Mouse (Mus musculus) limb, embryonic 15.5 days (tissue): ENCODE results near the gene Atp8a2. TPM values are rescaled to one million over a fixed set of nuclear protein-coding genes. Genes with fewer than 3 reads are reported as not detected.
"Not testable (repeated sequence)": the region's sequence is repeated elsewhere in the genome, so short reads cannot be mapped to it uniquely, and the experiment has no call there.

Source experiments
- ATAC-seq: fragments of 200-750 bp; cut with Nextera tagmentation; 2 replicates; pipeline ENCODE4 v1.8.0; 2017; ENCODE audit warnings: low read depth, moderate TSS enrichment; ENCODE audit not compliant: insufficient number of reproducible peaks, low FRiP score, low TSS enrichment
- H3K27ac ChIP-seq: fragments of 300-500 bp; sonication (generic); 2 replicates; pipeline ENCODE4 v1.5.1; 2015; ENCODE audit warnings: moderate library complexity, mild to moderate bottlenecking, inconsistent platforms
- H3K27me3 ChIP-seq: fragments of 300-500 bp; sonication (generic); 2 replicates; pipeline ENCODE4 v1.6.1; 2015; ENCODE audit warnings: inconsistent platforms
- H3K36me3 ChIP-seq: fragments of 300-500 bp; sonication (generic); 2 replicates; pipeline ENCODE4 v1.6.1; 2015; ENCODE audit warnings: inconsistent platforms
- H3K4me1 ChIP-seq: fragments of 300-500 bp; sonication (generic); 2 replicates; pipeline ENCODE4 v1.6.1; 2015; ENCODE audit warnings: inconsistent platforms
- H3K4me2 ChIP-seq: fragments of 300-500 bp; sonication (generic); 2 replicates; pipeline ENCODE4 v1.6.1; 2015; ENCODE audit warnings: mild to moderate bottlenecking, inconsistent platforms
- H3K4me3 ChIP-seq: fragments of 300-500 bp; sonication (generic); 2 replicates; pipeline ENCODE4 v1.5.1; 2015; ENCODE audit warnings: mild to moderate bottlenecking, inconsistent platforms
- H3K9ac ChIP-seq: fragments of 300-500 bp; sonication (generic); 2 replicates; pipeline ENCODE4 v1.6.1; 2015; ENCODE audit warnings: inconsistent platforms
- H3K9me3 ChIP-seq: fragments of 300-500 bp; sonication (generic); 2 replicates; pipeline ENCODE4 v1.6.1; 2016; ENCODE audit warnings: inconsistent platforms
- WGBS: fragments of 180-500 bp; shearing (Covaris S2); methylation state at CpG from one replicate; pipeline ENCODE4 v1.1.7; 2015; 5-methylcytosine and 5-hydroxymethylcytosine counted together
- polyA plus RNA-seq: library from polyadenylated mRNA; unstranded; fragments of >200 nt; fragmentation: Nextera tagmentation; extraction: Ambion mirVana; gene quantifications from 2 replicates; pipeline ENCODE4 v1.2.1, GENCODE M21; 2015

Gene Atp8a2
- polyA plus RNA-seq, 1 experiment from 2014 or later = 1.0 TPM

DNA sequence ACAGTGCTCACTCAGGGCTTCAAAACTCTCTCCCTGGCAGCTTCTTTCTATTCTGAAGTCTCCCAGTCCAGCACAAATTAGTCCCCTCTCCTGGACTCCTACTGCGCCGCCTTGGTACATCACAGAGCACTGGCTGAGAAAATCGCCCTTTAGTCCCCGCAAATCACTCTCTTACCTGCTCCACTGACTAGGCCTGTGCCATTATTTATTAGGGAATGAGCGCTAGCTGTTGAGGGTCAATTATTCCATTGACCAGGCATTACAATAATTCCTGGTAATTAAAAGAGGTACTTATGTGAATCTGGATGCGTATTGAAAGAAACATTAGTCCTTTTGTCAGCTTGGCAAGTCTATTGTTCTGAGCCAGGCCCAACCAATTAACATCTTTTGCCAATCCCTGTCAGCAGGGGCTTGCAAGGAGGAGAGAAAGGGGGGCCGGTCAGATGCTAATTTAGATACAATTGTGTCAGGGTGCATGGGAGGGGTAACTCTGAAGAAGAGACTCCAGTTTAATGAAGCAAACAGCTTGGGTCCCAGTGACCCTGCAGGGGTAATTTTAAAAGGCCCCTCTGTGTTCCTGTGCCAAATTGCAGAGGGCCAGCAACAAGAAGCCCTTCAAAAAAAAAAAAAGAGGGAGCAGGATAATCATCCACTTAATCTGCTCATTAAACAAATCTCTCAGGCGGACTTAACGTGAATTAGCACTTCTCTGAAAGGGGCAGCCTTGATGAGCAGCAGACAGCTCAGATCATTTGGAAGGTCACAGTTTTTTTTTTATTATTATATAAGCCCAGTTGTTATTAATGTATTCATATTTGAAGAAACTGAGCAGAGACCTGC is 459.9 kb downstream of the Atp8a2 start:
- H3K27me3 ChIP-seq = no peaks in the 10 kb centered on the region
- ATAC-seq = no peak
- no peak overlapping the region for H3K4me2 ChIP-seq
- no peaks in the 10 kb centered on the region for H3K4me1 ChIP-seq
- H3K9ac ChIP-seq = no peak overlapping the region
- no peaks in the 10 kb centered on the region for H3K9me3 ChIP-seq
- H3K36me3 ChIP-seq = no peaks in the 10 kb centered on the region
- 63% methylated on average over 9 of the region's 9 CpGs for WGBS
- no peak overlapping the region for H3K27ac ChIP-seq
- no peak overlapping the region for H3K4me3 ChIP-seq

DNA sequence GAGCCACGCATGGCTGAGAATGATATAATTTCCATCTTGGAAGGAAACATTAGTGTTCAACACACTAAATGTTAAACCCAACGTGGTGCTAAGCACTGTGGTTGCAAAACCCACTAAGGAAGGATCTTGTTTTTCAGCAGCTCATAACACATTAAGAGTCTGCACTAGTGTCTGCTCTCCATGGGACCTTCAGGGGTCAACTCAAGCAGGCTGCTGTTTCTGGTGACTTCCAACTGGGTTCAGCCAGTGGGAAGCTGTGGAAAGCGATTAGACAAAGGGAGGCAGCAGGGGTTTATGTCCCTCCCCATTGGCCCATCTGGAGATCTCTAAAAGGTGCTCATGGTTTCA is 467.0 kb downstream of the Atp8a2 start:
- Histone ChIP-seq H3K4me3 (no peak overlapping the region), H3K27ac (no peak overlapping the region), H3K27me3 (no peaks in the 10 kb centered on the region), H3K4me1 (no peaks in the 10 kb centered on the region), H3K9ac (no peak overlapping the region), H3K4me2 (no peak overlapping the region), H3K36me3 (no peaks in the 10 kb centered on the region), H3K9me3 (no peaks in the 10 kb centered on the region)
- ATAC-seq = no peak
- 67% methylated on average over 3 of the region's 3 CpGs for WGBS

DNA sequence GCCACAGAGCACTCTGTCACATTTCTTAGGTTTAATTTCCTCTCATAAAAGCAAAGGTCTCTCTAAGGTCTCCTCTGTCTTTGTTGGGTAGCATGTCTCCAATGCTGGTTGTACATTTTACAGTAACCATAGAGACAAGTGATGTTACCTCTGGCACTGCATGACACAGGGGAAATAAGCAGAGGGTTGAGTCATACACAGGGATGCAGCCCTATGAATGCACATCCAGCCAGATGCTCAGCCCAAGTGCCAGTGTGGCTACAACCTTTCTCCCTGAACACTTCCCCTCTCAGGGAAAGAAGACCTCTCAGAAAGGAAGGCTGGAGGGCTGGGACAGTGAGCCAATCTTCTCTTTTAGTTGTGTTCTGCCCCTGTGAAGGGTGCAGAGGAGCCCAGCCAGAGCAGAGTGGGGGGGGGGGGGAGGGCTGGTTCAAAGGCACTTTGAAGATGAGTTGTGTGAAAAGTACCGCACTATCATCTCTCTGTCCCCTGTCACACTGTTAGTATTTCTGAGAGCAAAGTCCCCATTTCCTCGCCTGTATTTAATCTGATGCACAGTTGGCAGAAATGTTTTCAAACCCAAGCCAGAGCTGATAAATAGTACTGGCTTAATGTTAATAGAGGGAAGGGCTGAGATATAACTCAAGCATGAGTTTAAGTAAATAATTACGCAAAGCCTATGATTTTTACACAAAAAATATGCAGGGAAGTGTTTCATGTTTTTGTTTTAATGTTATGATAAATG is 467.5 kb downstream of the Atp8a2 start:
- H3K4me1 ChIP-seq = no peaks in the 10 kb centered on the region
- no peaks in the 10 kb centered on the region for H3K9me3 ChIP-seq
- ATAC-seq = no peak
- no peaks in the 10 kb centered on the region for H3K36me3 ChIP-seq
- H3K4me3 ChIP-seq = no peak overlapping the region
- no peak overlapping the region for H3K27ac ChIP-seq
- H3K4me2 ChIP-seq = no peak overlapping the region
- H3K27me3 ChIP-seq = no peaks in the 10 kb centered on the region
- 64% methylated on average over 3 of the region's 3 CpGs for WGBS
- no peak overlapping the region for H3K9ac ChIP-seq

GRCm38 (mm10) chr14:59727016-59727415 is 470.0 kb downstream of the Atp8a2 start:
- no peak overlapping the region for H3K4me3 ChIP-seq
- H3K27ac ChIP-seq = no peak overlapping the region
- H3K36me3 ChIP-seq = no peaks in the 10 kb centered on the region
- H3K4me2 ChIP-seq = no peak overlapping the region
- H3K27me3 ChIP-seq = no peaks in the 10 kb centered on the region
- H3K9ac ChIP-seq = no peak overlapping the region
- no peaks in the 10 kb centered on the region for H3K9me3 ChIP-seq
- H3K4me1 ChIP-seq = peaks cover under 1% of the 10 kb centered on the region
- no peak for ATAC-seq
- WGBS = 71% methylated on average over 4 of the region's 4 CpGs

GRCm38 (mm10) chr14:59723163-59723562 is 473.8 kb downstream of the Atp8a2 start:
- Histone ChIP-seq H3K9me3 (no peaks in the 10 kb centered on the region), H3K27me3 (no peaks in the 10 kb centered on the region), H3K4me1 (peaks cover 8% of the 10 kb centered on the region), H3K4me3 (no peak overlapping the region), H3K9ac (no peak overlapping the region), H3K36me3 (no peaks in the 10 kb centered on the region), H3K27ac (no peak overlapping the region), H3K4me2 (no peak overlapping the region)
- ATAC-seq = no peak
- 79% methylated on average over 2 of the region's 2 CpGs for WGBS

GRCm38 (mm10) chr14:59721957-59722356 is 475.0 kb downstream of the Atp8a2 start:
- no peaks in the 10 kb centered on the region for H3K36me3 ChIP-seq
- H3K9ac ChIP-seq = no peak overlapping the region
- H3K4me3 ChIP-seq = no peak overlapping the region
- no peaks in the 10 kb centered on the region for H3K9me3 ChIP-seq
- H3K27ac ChIP-seq = peak overlapping the region; percentile 65; the same call in 1 of the 2 replicates
- no peaks in the 10 kb centered on the region for H3K27me3 ChIP-seq
- WGBS = 44% methylated on average over 4 of the region's 4 CpGs
- peak; percentile 52; the same call in 1 of the 2 replicates for ATAC-seq
- H3K4me2 ChIP-seq = no peak overlapping the region
- peaks cover 8% of the 10 kb centered on the region for H3K4me1 ChIP-seq

GRCm38 (mm10) chr14:59721356-59721755 is 475.6 kb downstream of the Atp8a2 start:
- peak overlapping the region; percentile 65; the same call in 1 of the 2 replicates for H3K27ac ChIP-seq
- peaks cover 8% of the 10 kb centered on the region for H3K4me1 ChIP-seq
- no peak overlapping the region for H3K4me2 ChIP-seq
- 56% methylated on average over 3 of the region's 3 CpGs for WGBS
- no peak overlapping the region for H3K9ac ChIP-seq
- H3K9me3 ChIP-seq = no peaks in the 10 kb centered on the region
- no peaks in the 10 kb centered on the region for H3K27me3 ChIP-seq
- no peaks in the 10 kb centered on the region for H3K36me3 ChIP-seq
- no peak overlapping the region for H3K4me3 ChIP-seq
- ATAC-seq = no peak

GRCm38 (mm10) chr14:59720386-59720785 is 476.6 kb downstream of the Atp8a2 start:
- no peaks in the 10 kb centered on the region for H3K9me3 ChIP-seq
- no peak overlapping the region for H3K4me2 ChIP-seq
- no peak overlapping the region for H3K4me3 ChIP-seq
- no peak overlapping the region for H3K9ac ChIP-seq
- no peak overlapping the region for H3K27ac ChIP-seq
- no peak for ATAC-seq
- no peaks in the 10 kb centered on the region for H3K27me3 ChIP-seq
- 56% methylated on average over 4 of the region's 4 CpGs for WGBS
- peaks cover 16% of the 10 kb centered on the region for H3K4me1 ChIP-seq
- H3K36me3 ChIP-seq = no peaks in the 10 kb centered on the region

- ATAC-seq, H3K36me3 ChIP-seq, H3K27me3 ChIP-seq, H3K9me3 ChIP-seq, H3K4me2 ChIP-seq, H3K4me3 ChIP-seq, H3K9ac ChIP-seq, H3K27ac ChIP-seq: not testable (repeated sequence)
- WGBS = 89% methylated on average over 3 of the region's 3 CpGs
- peaks cover 14% of the 10 kb centered on the region for H3K4me1 ChIP-seq
Measured at GRCm38 (mm10) chr14:59716443-59717085, 480.4 kb downstream of the Atp8a2 start.

- Histone ChIP-seq H3K9me3 (no peaks in the 10 kb centered on the region), H3K27me3 (no peaks in the 10 kb centered on the region), H3K4me2 (no peak overlapping the region), H3K36me3 (no peaks in the 10 kb centered on the region), H3K4me1 (peaks cover 12% of the 10 kb centered on the region), H3K27ac (no peak overlapping the region), H3K9ac (no peak overlapping the region), H3K4me3 (no peak overlapping the region)
- ATAC-seq = no peak
- WGBS = 34% methylated on average over 13 of the region's 13 CpGs
Measured at GRCm38 (mm10) chr14:59715695-59716442, 481.1 kb downstream of the Atp8a2 start.

DNA sequence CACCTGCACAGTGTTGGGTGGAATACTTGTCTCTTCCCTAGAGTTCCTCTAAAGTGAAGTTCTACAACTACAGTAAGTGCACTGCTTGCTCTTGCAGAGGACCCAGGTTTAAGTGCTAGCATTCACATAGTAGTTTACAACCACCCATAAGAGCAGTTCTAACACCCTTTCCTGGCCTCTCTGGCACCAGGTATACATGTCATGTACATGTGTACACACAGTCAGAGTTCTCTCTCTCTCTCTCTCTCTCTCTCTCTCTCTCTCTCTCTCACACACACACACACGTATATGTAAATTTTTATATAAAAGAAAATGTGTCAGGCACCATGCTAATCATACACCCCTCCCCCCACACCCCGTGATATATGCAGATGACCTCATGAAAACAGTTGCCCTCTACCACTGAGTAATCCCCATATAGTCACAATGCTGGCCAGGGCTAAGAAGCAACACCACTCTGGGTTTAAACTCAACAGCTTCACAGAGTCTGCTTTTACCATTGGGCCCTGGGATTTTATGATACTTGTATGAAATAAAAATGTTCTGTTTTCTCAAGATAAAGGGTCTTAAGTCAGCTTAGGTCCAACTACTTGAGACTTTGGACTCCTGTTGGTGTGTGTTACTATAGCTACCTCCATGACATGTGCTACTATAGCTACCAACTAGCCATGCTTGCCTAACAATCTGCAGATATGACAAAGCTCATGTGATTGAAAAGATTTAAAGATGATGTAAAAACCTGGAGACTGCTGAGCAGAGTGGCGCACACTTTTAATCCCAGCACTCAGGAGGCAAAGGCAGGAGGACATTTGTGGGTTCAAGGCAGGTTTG is 487.3 kb downstream of the Atp8a2 start:
- Histone ChIP-seq H3K36me3 (no peaks in the 10 kb centered on the region), H3K4me3 (no peak overlapping the region), H3K9me3 (no peaks in the 10 kb centered on the region), H3K4me2 (no peak overlapping the region), H3K4me1 (peaks cover 14% of the 10 kb centered on the region; the same call in 1 of the 2 replicates), H3K27ac (no peak overlapping the region), H3K9ac (no peak overlapping the region), H3K27me3 (no peaks in the 10 kb centered on the region)
- ATAC-seq = no peak
- 77% methylated on average over 3 of the region's 3 CpGs for WGBS
